Mouse (Mus musculus) stomach, postnatal 0 days (tissue): ENCODE results near the gene Ncmap.

Experiments
- CTCF ChIP-seq: IDR thresholded peaks from 2 replicates; pipeline ENCODE4 v1.5.1; 2016; ENCODE audit warnings: antibody characterized with exemption, low read depth, mild to moderate bottlenecking, moderate library complexity
- EP300 ChIP-seq: optimal IDR thresholded peaks from 2 replicates; pipeline ENCODE3; 2016; ENCODE audit warnings: antibody characterized with exemption

DNA sequence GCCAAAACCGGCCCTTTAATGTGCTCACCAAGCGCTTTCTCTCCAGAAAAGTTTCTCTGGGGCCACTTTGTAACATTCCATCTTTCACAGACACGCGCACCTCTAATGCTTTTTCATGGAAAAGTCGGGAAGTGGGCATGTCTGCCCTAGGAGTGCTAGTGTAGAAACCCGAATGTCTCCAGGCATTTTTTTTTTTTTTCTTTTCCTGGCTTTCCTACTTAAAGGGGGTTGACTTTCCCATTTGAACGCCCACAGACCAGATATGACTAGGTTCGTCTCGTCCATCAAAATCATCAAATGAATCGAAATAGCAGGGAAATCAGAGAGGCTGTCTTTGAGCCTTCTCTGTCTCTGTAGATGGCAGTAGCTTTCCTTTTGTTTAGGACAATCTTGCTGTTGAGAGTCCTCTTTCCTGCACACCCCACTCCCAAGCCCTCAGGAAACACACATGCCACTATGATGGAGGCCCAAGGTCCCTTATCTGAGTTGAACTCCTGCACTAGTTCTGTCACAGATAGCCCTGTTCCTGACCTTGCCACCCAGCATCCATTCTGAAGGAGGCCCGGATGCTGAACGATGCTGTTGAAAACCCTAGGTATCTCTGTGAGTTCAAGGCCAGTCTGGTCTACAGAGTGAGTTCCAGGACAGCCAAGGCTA is 44.1 kb downstream of the Ncmap start:
- TF ChIP-seq CTCF (no peak), EP300 (no peak)
